Mouse (Mus musculus): ENCODE results near the gene Smad6. TPM values are rescaled to one million over a fixed set of nuclear protein-coding genes. Genes with fewer than 3 reads are reported as not detected.
A peak's percentile ranks its signal among the peaks of the same experiment; 100 is the strongest.

Smad6 gene
- total and polyA plus RNA-seq, 2 experiments from 2014 or later, result 1.7 to 11.9 TPM

- Histone ChIP-seq H3K9ac (replicated peaks; ENCODE audit: low read length) (peak overlapping the region; percentile 63; the same call in 1 of the 2 replicates), H3K27me3 (ENCODE audit: insufficient read depth, low read length) (peaks cover 15% of the 10 kb centered on the region; the same call in 1 of the 2 replicates), H3K36me3 (ENCODE audit: insufficient read depth, low read length) (no peaks in the 10 kb centered on the region), H3K4me1 (ENCODE audit: insufficient read depth, low read length) (peaks cover 14% of the 10 kb centered on the region; the same call in 1 of the 2 replicates), H3K27ac (no peak overlapping the region), H3K4me2 (ENCODE audit: low read depth, low read length) (peak overlapping the region; percentile 59), H3K9me3 (ENCODE audit: low read length) (no peaks in the 10 kb centered on the region), H3K4me3 (ENCODE audit: low read length) (peak overlapping the region; percentile 44)
- TF ChIP-seq CTCF (IDR thresholded peaks at IDR 0.05; ENCODE audit: low read depth), result no peak
- ATAC-seq, result no peak
- WGBS, result 28% methylated on average over 10 of the region's 10 CpGs
- no peak for DNase-seq (ENCODE audit: low spot score)
Measured at GRCm38 (mm10) chr9:64019036-64019886, 2.6 kb downstream of the Smad6 start.

GRCm38 (mm10) chr9:64017861-64018793 lies 3.7 kb downstream of the Smad6 start:
- H3K4me1 ChIP-seq (ENCODE audit: insufficient read depth, low read length), result peaks cover 14% of the 10 kb centered on the region; the same call in 1 of the 2 replicates
- no peaks in the 10 kb centered on the region for H3K9me3 ChIP-seq (ENCODE audit: low read length)

GRCm38 (mm10) chr9:64016648-64017400 lies 5.0 kb downstream of the Smad6 start:
- DNase-seq (ENCODE audit: low spot score), result peak; percentile 80

More at GRCm38 (mm10) chr9:64017861-64018793, 3.7 kb downstream of the Smad6 start:
- peaks cover 15% of the 10 kb centered on the region; the same call in 1 of the 2 replicates for H3K27me3 ChIP-seq (ENCODE audit: insufficient read depth, low read length)
- H3K36me3 ChIP-seq (ENCODE audit: insufficient read depth, low read length), result no peaks in the 10 kb centered on the region
- H3K4me2 ChIP-seq (ENCODE audit: low read depth, low read length), result peak overlapping the region; percentile 59
- H3K27ac ChIP-seq, result no peak overlapping the region
- DNase-seq (ENCODE audit: low spot score) (peak; percentile 18), ATAC-seq (no peak)
- no peak overlapping the region for H3K9ac ChIP-seq (replicated peaks; ENCODE audit: low read length)
- WGBS, result 8% methylated on average over 23 of the region's 23 CpGs
- H3K4me3 ChIP-seq (ENCODE audit: low read length), result peak overlapping the region; percentile 44
- no peak for TF ChIP-seq CTCF (IDR thresholded peaks at IDR 0.05; ENCODE audit: low read depth)

GRCm38 (mm10) chr9:64016092-64016491 lies 5.8 kb downstream of the Smad6 start:
- H3K9ac ChIP-seq (replicated peaks; ENCODE audit: low read length), result no peak overlapping the region
- H3K27me3 ChIP-seq (ENCODE audit: insufficient read depth, low read length), result peaks cover 15% of the 10 kb centered on the region; the same call in 1 of the 2 replicates
- DNase-seq (ENCODE audit: low spot score) (no peak), ATAC-seq (no peak)
- H3K36me3 ChIP-seq (ENCODE audit: insufficient read depth, low read length), result no peaks in the 10 kb centered on the region
- peaks cover 5% of the 10 kb centered on the region; the same call in 1 of the 2 replicates for H3K4me1 ChIP-seq (ENCODE audit: insufficient read depth, low read length)
- H3K4me2 ChIP-seq (ENCODE audit: low read depth, low read length), result no peak overlapping the region
- no peak for TF ChIP-seq CTCF (IDR thresholded peaks at IDR 0.05; ENCODE audit: low read depth)
- H3K27ac ChIP-seq, result no peak overlapping the region
- H3K4me3 ChIP-seq (ENCODE audit: low read length), result no peak overlapping the region
- 0 out of 2 replicates have a peak, but pooled peaks cover 3% of the 10 kb centered on the region for H3K9me3 ChIP-seq (ENCODE audit: low read length)
- WGBS, result 40% methylated on average over 7 of the region's 7 CpGs

More at GRCm38 (mm10) chr9:64016648-64017400, 5.0 kb downstream of the Smad6 start:
- H3K4me1 ChIP-seq (ENCODE audit: insufficient read depth, low read length), result peaks cover 5% of the 10 kb centered on the region; the same call in 1 of the 2 replicates
- peak overlapping the region; percentile 22; the same call in 1 of the 2 replicates for H3K9ac ChIP-seq (replicated peaks; ENCODE audit: low read length)
- no peak for TF ChIP-seq CTCF (IDR thresholded peaks at IDR 0.05; ENCODE audit: low read depth)
- peak; percentile 42; the same call in 1 of the 2 replicates for ATAC-seq
- H3K27me3 ChIP-seq (ENCODE audit: insufficient read depth, low read length), result peaks cover 15% of the 10 kb centered on the region; the same call in 1 of the 2 replicates
- H3K27ac ChIP-seq, result peak overlapping the region; percentile 16; the same call in 1 of the 2 replicates
- peak overlapping the region; percentile 59 for H3K4me2 ChIP-seq (ENCODE audit: low read depth, low read length)
- 3% methylated on average over 25 of the region's 25 CpGs for WGBS
- no peaks in the 10 kb centered on the region for H3K9me3 ChIP-seq (ENCODE audit: low read length)
- no peaks in the 10 kb centered on the region for H3K36me3 ChIP-seq (ENCODE audit: insufficient read depth, low read length)
- H3K4me3 ChIP-seq (ENCODE audit: low read length), result peak overlapping the region; percentile 20

- H3K9me3 ChIP-seq (ENCODE audit: low read length), result 0 out of 2 replicates have a peak, but pooled peaks cover 3% of the 10 kb centered on the region
- no peak overlapping the region for H3K27ac ChIP-seq
- TF ChIP-seq CTCF (IDR thresholded peaks at IDR 0.05; ENCODE audit: low read depth), result no peak
- no peak for DNase-seq (ENCODE audit: low spot score)
- no peak overlapping the region for H3K9ac ChIP-seq (replicated peaks; ENCODE audit: low read length)
- peaks cover 11% of the 10 kb centered on the region; the same call in 1 of the 2 replicates for H3K27me3 ChIP-seq (ENCODE audit: insufficient read depth, low read length)
- WGBS, result 75% methylated on average over 6 of the region's 6 CpGs
- H3K4me3 ChIP-seq (ENCODE audit: low read length), result no peak overlapping the region
- no peak for ATAC-seq
- no peaks in the 10 kb centered on the region for H3K36me3 ChIP-seq (ENCODE audit: insufficient read depth, low read length)
- H3K4me2 ChIP-seq (ENCODE audit: low read depth, low read length), result no peak overlapping the region
- peaks cover 5% of the 10 kb centered on the region; the same call in 1 of the 2 replicates for H3K4me1 ChIP-seq (ENCODE audit: insufficient read depth, low read length)
Measured at GRCm38 (mm10) chr9:64014801-64015200, 7.1 kb downstream of the Smad6 start.
